Mouse (Mus musculus) cerebellum, adult 2 months (tissue): ENCODE measurements around the gene Nop53. TPM values are rescaled to one million over a fixed set of nuclear protein-coding genes. Genes with fewer than 3 reads are reported as not detected.

Experiments
- DNase-seq, 2 experiments: peaks; one replicate each; pipeline ENCODE4 v3.0.0; 2021
- H3K27ac ChIP-seq: fragments of 200-500 bp; 2 replicates; pipeline ENCODE4 v1.5.1; 2012; ENCODE audit warnings: low read length, control low read depth, inconsistent platforms; ENCODE audit not compliant: insufficient read depth
- H3K27me3 ChIP-seq: fragments of 200-500 bp; 2 replicates; pipeline ENCODE4 v1.6.1; 2012; ENCODE audit warnings: inconsistent platforms, mild to moderate bottlenecking, low read length, moderate library complexity; ENCODE audit not compliant: control insufficient read depth, insufficient read depth
- H3K4me1 ChIP-seq: fragments of 200-500 bp; 2 replicates; pipeline ENCODE4 v1.6.1; 2011; ENCODE audit warnings: low read length; ENCODE audit not compliant: control insufficient read depth, insufficient read depth
- H3K4me3 ChIP-seq: fragments of 200-500 bp; replicated peaks from 2 replicates; pipeline ENCODE3; 2011; ENCODE audit warnings: mild to moderate bottlenecking, low read depth, low read length, control low read depth; ENCODE audit not compliant: insufficient read depth
- CTCF ChIP-seq: fragments of 200-500 bp; IDR thresholded peaks from 2 replicates; pipeline ENCODE4 v1.5.1; 2011; ENCODE audit warnings: low read depth, mild to moderate bottlenecking, control low read depth, low read length, moderate library complexity, borderline replicate concordance; ENCODE audit not compliant: insufficient read depth
- POLR2A ChIP-seq: fragments of 200-500 bp; IDR thresholded peaks from 2 replicates; pipeline ENCODE4 v1.6.1; 2011; ENCODE audit warnings: low read length, control low read depth, borderline replicate concordance; ENCODE audit not compliant: insufficient read depth
- WGBS: fragments of 180-500 bp; shearing (Covaris S2); methylation state at CpG from one replicate; pipeline ENCODE4 v1.1.7; 2018; 5-methylcytosine and 5-hydroxymethylcytosine counted together
- polyA plus RNA-seq: library from polyadenylated mRNA; depleted of rRNA; stranded (reverse); fragments of >200 nt; gene quantifications from 2 replicates; pipeline ENCODE4 v1.2.3, GENCODE M21; 2012

Nop53 gene
- polyA plus RNA-seq, 1 experiment, result 108 TPM

DNA sequence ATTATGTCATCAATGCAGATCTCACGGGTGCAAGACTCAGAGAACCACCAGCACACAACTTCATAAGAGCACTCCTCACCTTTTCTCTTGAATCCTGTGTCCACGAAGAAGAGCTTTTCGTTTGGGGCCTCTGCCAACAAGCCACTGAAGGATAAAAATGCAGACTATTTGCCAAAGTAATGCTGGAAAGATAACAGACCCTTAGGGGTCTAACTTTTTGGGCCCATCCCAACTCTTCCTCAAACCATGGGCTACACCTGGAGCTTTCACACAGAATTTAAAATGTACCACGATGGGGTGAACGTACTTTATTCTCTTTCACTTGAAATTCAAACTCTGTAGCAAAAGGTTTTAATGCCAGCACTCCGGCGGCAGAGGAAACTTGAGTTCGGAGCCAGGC, 663 bp downstream of the Nop53 start:
- no peak for TF ChIP-seq POLR2A
- TF ChIP-seq CTCF, result no peak
- H3K27ac ChIP-seq, result no peak overlapping the region

DNA sequence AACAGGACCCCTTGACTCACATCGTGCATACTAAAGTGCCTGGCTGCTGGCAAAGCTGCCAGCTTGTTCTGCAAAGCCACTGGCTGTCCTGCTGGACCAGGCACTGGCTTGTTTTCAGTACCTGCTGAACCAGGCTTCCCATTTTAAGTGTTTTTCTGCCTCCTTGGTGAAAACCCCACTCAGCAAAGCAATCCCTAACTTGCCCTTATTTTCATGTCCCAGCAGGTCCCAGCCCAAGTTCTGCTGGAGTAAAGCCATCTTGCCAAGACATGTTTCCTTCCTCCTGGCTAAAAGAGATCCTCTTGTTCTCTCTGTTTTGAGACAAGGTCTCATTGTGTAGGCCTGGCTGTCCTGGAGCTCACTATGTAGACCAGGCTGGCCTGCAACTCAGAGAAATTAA, 1.6 kb downstream of the Nop53 start:
- 76% methylated on average over 1 of the region's 1 CpGs for WGBS
- peak in 1 of 2 experiments; percentile 18 for DNase-seq
- no peak for TF ChIP-seq CTCF
- H3K27me3 ChIP-seq, result no peaks in the 10 kb centered on the region
- H3K4me1 ChIP-seq, result peaks cover 3% of the 10 kb centered on the region; the same call in 1 of the 2 replicates
- H3K27ac ChIP-seq, result no peak overlapping the region
- no peak overlapping the region for H3K4me3 ChIP-seq

More for the DNA sequence above, 663 bp downstream of the Nop53 start:
- Histone ChIP-seq H3K4me3 (peak overlapping the region; percentile 90), H3K27me3 (no peaks in the 10 kb centered on the region), H3K4me1 (peaks cover 3% of the 10 kb centered on the region; the same call in 1 of the 2 replicates)
- 2% methylated on average over 8 of the region's 8 CpGs for WGBS
- peak in 1 of 2 experiments; percentile 36 for DNase-seq

- 94% methylated on average over 3 of the region's 3 CpGs for WGBS
- no peak overlapping the region for H3K4me3 ChIP-seq
- TF ChIP-seq CTCF, result no peak
- H3K27ac ChIP-seq, result no peak overlapping the region
- H3K27me3 ChIP-seq, result no peaks in the 10 kb centered on the region
- H3K4me1 ChIP-seq, result no peaks in the 10 kb centered on the region
- no peak for DNase-seq
These were observed 7.3 kb downstream of the Nop53 start for GRCm38 (mm10) chr7:15938621-15939020.

DNA sequence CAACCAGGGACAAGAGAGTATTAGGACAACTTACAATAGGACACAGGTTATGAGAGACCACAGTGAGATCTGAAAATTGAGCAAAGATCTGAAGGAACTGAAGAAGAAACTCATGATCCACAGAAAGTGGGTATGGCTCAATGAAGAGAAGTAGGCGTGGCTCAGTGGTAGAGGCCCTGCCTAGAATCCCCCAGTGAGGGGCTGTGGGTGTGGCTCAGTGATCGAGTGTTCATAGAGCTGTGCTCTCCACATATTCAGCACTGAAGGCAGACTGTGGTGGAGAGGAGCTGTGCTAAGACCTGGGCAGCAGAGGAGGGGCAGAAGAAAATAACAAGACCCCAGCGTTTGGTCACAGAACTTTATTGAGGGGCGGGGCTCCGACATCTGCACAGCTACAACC, 8.4 kb downstream of the Nop53 start:
- Histone ChIP-seq H3K27ac (no peak overlapping the region), H3K4me1 (no peaks in the 10 kb centered on the region), H3K4me3 (no peak overlapping the region), H3K27me3 (no peaks in the 10 kb centered on the region)
- no peak for DNase-seq
- TF ChIP-seq POLR2A (no peak), CTCF (no peak)
- WGBS, result 82% methylated on average over 5 of the region's 5 CpGs

GRCm38 (mm10) chr7:15933437-15934359, 12.2 kb downstream of the Nop53 start:
- Histone ChIP-seq H3K4me3 (no peak overlapping the region), H3K4me1 (no peaks in the 10 kb centered on the region)
- TF ChIP-seq CTCF (no peak), POLR2A (no peak)

GRCm38 (mm10) chr7:15931635-15932034, 14.2 kb downstream of the Nop53 start:
- WGBS, result 57% methylated on average over 3 of the region's 3 CpGs
- no peak for DNase-seq
- no peak for TF ChIP-seq POLR2A
- TF ChIP-seq CTCF, result no peak
- Histone ChIP-seq H3K27ac (no peak overlapping the region), H3K4me1 (no peaks in the 10 kb centered on the region), H3K4me3 (no peak overlapping the region), H3K27me3 (no peaks in the 10 kb centered on the region)

More at GRCm38 (mm10) chr7:15933437-15934359, 12.2 kb downstream of the Nop53 start:
- WGBS, result 56% methylated on average over 16 of the region's 16 CpGs
- H3K27me3 ChIP-seq, result no peaks in the 10 kb centered on the region
- no peak overlapping the region for H3K27ac ChIP-seq
- DNase-seq, result no peak

- 63% methylated on average over 2 of the region's 2 CpGs for WGBS
- Histone ChIP-seq H3K4me3 (no peak overlapping the region), H3K27me3 (no peaks in the 10 kb centered on the region), H3K27ac (no peak overlapping the region), H3K4me1 (no peaks in the 10 kb centered on the region)
- DNase-seq, result no peak
- TF ChIP-seq POLR2A (no peak), CTCF (no peak)
These were observed 15.3 kb downstream of the Nop53 start for GRCm38 (mm10) chr7:15930543-15930942.

- DNase-seq, result no peak
- Histone ChIP-seq H3K27me3 (no peaks in the 10 kb centered on the region), H3K4me3 (no peak overlapping the region), H3K27ac (no peak overlapping the region), H3K4me1 (no peaks in the 10 kb centered on the region)
- 32% methylated on average over 4 of the region's 4 CpGs for WGBS
- TF ChIP-seq POLR2A (no peak), CTCF (peak; percentile 71)
These were observed 16.0 kb downstream of the Nop53 start for GRCm38 (mm10) chr7:15929910-15930309.
